Mouse (Mus musculus): ENCODE measurements around the gene Gm7075. TPM values are rescaled to one million over a fixed set of nuclear protein-coding genes. Genes with fewer than 3 reads are reported as not detected.
A peak's percentile ranks its signal among the peaks of the same experiment; 100 is the strongest.

Gene Gm7075
- polyA plus RNA-seq, 1 experiment from 2014 or later, result not detected

- H3K4me1 ChIP-seq (replicated peaks; ENCODE audit: insufficient read depth, low read length), result no peaks in the 10 kb centered on the region
- no peaks in the 10 kb centered on the region for H3K36me3 ChIP-seq (ENCODE audit: insufficient read depth, low read length)
- DNase-seq (ENCODE audit: low spot score) (peak; percentile 95), ATAC-seq (replicated peaks; ENCODE audit: low FRiP score, low read depth) (peak; percentile 93)
- no peaks in the 10 kb centered on the region for H3K27me3 ChIP-seq (ENCODE audit: insufficient read depth, low read length)
- peak overlapping the region; percentile 60 for H3K4me2 ChIP-seq (ENCODE audit: low read length)
- H3K9ac ChIP-seq (ENCODE audit: low read depth, low read length), result peak overlapping the region; percentile 68
- no peaks in the 10 kb centered on the region for H3K9me3 ChIP-seq (replicated peaks; ENCODE audit: low read length)
- no peak for TF ChIP-seq CTCF (IDR thresholded peaks at IDR 0.05; ENCODE audit: low read depth)
- under 1% methylated on average over 34 of the region's 34 CpGs for WGBS
- peak overlapping the region; percentile 72 for H3K4me3 ChIP-seq (replicated peaks; ENCODE audit: low read depth, low read length)
- peak overlapping the region; percentile 81 for H3K27ac ChIP-seq
These were observed 7.8 kb upstream of the Gm7075 start for GRCm38 (mm10) chr10:63429380-63429779.

GRCm38 (mm10) chr10:63429023-63429340 is 7.4 kb upstream of the Gm7075 start:
- 2% methylated on average over 11 of the region's 11 CpGs for WGBS
- Histone ChIP-seq H3K4me3 (replicated peaks; ENCODE audit: low read depth, low read length) (peak overlapping the region; percentile 72), H3K27ac (no peak overlapping the region), H3K9ac (ENCODE audit: low read depth, low read length) (peak overlapping the region; percentile 36; the same call in 1 of the 2 replicates), H3K36me3 (ENCODE audit: insufficient read depth, low read length) (no peaks in the 10 kb centered on the region), H3K4me1 (replicated peaks; ENCODE audit: insufficient read depth, low read length) (no peaks in the 10 kb centered on the region), H3K9me3 (replicated peaks; ENCODE audit: low read length) (no peaks in the 10 kb centered on the region), H3K27me3 (ENCODE audit: insufficient read depth, low read length) (no peaks in the 10 kb centered on the region), H3K4me2 (ENCODE audit: low read length) (peak overlapping the region; percentile 60)
- TF ChIP-seq CTCF (IDR thresholded peaks at IDR 0.05; ENCODE audit: low read depth), result no peak
- ATAC-seq (replicated peaks; ENCODE audit: low FRiP score, low read depth), result no peak
- DNase-seq (ENCODE audit: low spot score), result no peak

- Histone ChIP-seq H3K36me3 (ENCODE audit: insufficient read depth, low read length) (no peaks in the 10 kb centered on the region), H3K27ac (no peak overlapping the region), H3K4me3 (replicated peaks; ENCODE audit: low read depth, low read length) (peak overlapping the region; percentile 72), H3K9me3 (replicated peaks; ENCODE audit: low read length) (no peaks in the 10 kb centered on the region), H3K4me2 (ENCODE audit: low read length) (peak overlapping the region; percentile 60), H3K27me3 (ENCODE audit: insufficient read depth, low read length) (no peaks in the 10 kb centered on the region), H3K4me1 (replicated peaks; ENCODE audit: insufficient read depth, low read length) (no peaks in the 10 kb centered on the region), H3K9ac (ENCODE audit: low read depth, low read length) (peak overlapping the region; percentile 36; the same call in 1 of the 2 replicates)
- ATAC-seq (replicated peaks; ENCODE audit: low FRiP score, low read depth) (no peak), DNase-seq (ENCODE audit: low spot score) (peak; percentile 49)
- peak; percentile 12; the same call in 1 of the 2 replicates for TF ChIP-seq CTCF (IDR thresholded peaks at IDR 0.05; ENCODE audit: low read depth)
- WGBS, result 18% methylated on average over 19 of the region's 19 CpGs
These were observed 6.8 kb upstream of the Gm7075 start for GRCm38 (mm10) chr10:63428243-63429022.

- no peak overlapping the region for H3K9ac ChIP-seq (ENCODE audit: low read depth, low read length)
- no peaks in the 10 kb centered on the region for H3K9me3 ChIP-seq (replicated peaks; ENCODE audit: low read length)
- H3K4me1 ChIP-seq (replicated peaks; ENCODE audit: insufficient read depth, low read length), result no peaks in the 10 kb centered on the region
- no peak overlapping the region for H3K4me3 ChIP-seq (replicated peaks; ENCODE audit: low read depth, low read length)
- no peak overlapping the region for H3K4me2 ChIP-seq (ENCODE audit: low read length)
- 71% methylated on average over 8 of the region's 8 CpGs for WGBS
- DNase-seq (ENCODE audit: low spot score) (no peak), ATAC-seq (replicated peaks; ENCODE audit: low FRiP score, low read depth) (no peak)
- TF ChIP-seq CTCF (IDR thresholded peaks at IDR 0.05; ENCODE audit: low read depth), result no peak
- H3K36me3 ChIP-seq (ENCODE audit: insufficient read depth, low read length), result no peaks in the 10 kb centered on the region
- H3K27ac ChIP-seq, result no peak overlapping the region
- no peaks in the 10 kb centered on the region for H3K27me3 ChIP-seq (ENCODE audit: insufficient read depth, low read length)
These were observed 5.6 kb upstream of the Gm7075 start for GRCm38 (mm10) chr10:63427146-63427545.

- no peak for ATAC-seq (replicated peaks; ENCODE audit: low FRiP score, low read depth)
- Histone ChIP-seq H3K4me2 (ENCODE audit: low read length) (no peak overlapping the region), H3K27ac (no peak overlapping the region), H3K27me3 (ENCODE audit: insufficient read depth, low read length) (no peaks in the 10 kb centered on the region), H3K9me3 (replicated peaks; ENCODE audit: low read length) (no peaks in the 10 kb centered on the region), H3K9ac (ENCODE audit: low read depth, low read length) (no peak overlapping the region), H3K4me3 (replicated peaks; ENCODE audit: low read depth, low read length) (no peak overlapping the region), H3K4me1 (replicated peaks; ENCODE audit: insufficient read depth, low read length) (no peaks in the 10 kb centered on the region), H3K36me3 (ENCODE audit: insufficient read depth, low read length) (no peaks in the 10 kb centered on the region)
- TF ChIP-seq CTCF (IDR thresholded peaks at IDR 0.05; ENCODE audit: low read depth), result peak; percentile 66
- DNase-seq (ENCODE audit: low spot score), result peak; percentile 28
These were observed 2.9 kb upstream of the Gm7075 start for GRCm38 (mm10) chr10:63424475-63424814.

GRCm38 (mm10) chr10:63423591-63424474 is 2.2 kb upstream of the Gm7075 start:
- ATAC-seq (replicated peaks; ENCODE audit: low FRiP score, low read depth) (no peak), DNase-seq (ENCODE audit: low spot score) (no peak)
- Histone ChIP-seq H3K4me3 (replicated peaks; ENCODE audit: low read depth, low read length) (no peak overlapping the region), H3K27ac (no peak overlapping the region), H3K9me3 (replicated peaks; ENCODE audit: low read length) (no peaks in the 10 kb centered on the region), H3K9ac (ENCODE audit: low read depth, low read length) (no peak overlapping the region), H3K36me3 (ENCODE audit: insufficient read depth, low read length) (no peaks in the 10 kb centered on the region), H3K4me2 (ENCODE audit: low read length) (no peak overlapping the region), H3K27me3 (ENCODE audit: insufficient read depth, low read length) (no peaks in the 10 kb centered on the region), H3K4me1 (replicated peaks; ENCODE audit: insufficient read depth, low read length) (no peaks in the 10 kb centered on the region)
- TF ChIP-seq CTCF (IDR thresholded peaks at IDR 0.05; ENCODE audit: low read depth), result no peak
- 90% methylated on average over 9 of the region's 9 CpGs for WGBS
